Mouse (Mus musculus): Measurements from ENCODE around the gene Serpina3a. TPM values are rescaled to one million over a fixed set of nuclear protein-coding genes. Genes with fewer than 3 reads are reported as not detected.
"Not testable (repeated sequence)": the region's sequence is repeated elsewhere in the genome, so short reads cannot be mapped to it uniquely, and the experiment has no call there.

Gene Serpina3a
- total RNA-seq (2021), result not detected
- long read RNA-seq, experiment 1, result 0 reads
- long read RNA-seq, experiment 2, result 0 reads

DNA sequence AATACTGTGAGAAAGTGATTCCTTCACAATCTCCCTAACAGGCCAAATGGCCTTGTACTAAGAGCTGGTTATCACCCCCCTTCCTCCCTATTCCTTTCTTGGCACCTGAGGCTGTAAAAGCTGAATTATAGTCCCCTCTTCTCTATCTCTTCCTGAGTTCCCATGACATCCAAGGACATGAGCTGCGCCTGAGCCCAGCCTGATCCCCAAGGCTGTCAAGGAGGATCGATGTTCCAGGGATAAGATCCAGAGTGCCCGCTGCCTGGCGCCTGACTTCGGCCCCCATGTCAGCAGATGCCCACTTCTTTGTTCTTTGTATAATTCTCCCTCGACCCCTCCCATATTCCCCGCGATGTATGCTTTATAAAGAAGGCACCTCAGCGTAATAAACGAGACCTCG, at the start of gene Serpina3a:
Gene Serpina3a, plus strand, starts transcription at position 392 of the 400 bp plus-strand sequence.
- not testable (repeated sequence) for DNase-seq (ENCODE audit: low spot score in 2 of 2)

DNA sequence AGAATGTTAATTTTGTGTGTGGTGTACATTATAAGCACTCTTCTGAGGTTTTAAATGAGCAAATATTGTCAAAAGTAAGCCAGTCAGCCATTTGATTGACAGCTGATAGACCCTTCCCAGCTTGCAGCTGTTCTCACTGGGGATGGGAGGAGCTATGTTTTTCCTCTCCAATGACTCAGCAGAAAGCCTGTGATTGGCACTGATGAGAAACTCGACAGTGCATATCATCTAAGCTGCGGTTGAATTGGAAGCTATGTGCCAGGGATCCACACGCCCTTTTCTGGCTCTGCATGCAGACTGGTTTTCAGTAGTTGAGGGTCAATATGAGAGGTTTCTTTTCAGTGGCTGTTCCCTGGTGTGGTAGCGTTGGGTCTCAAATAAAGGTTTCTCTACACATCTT, 48.0 kb upstream of the Serpina3a start:
- DNase-seq (ENCODE audit: low spot score in 2 of 2), result no peak

DNA sequence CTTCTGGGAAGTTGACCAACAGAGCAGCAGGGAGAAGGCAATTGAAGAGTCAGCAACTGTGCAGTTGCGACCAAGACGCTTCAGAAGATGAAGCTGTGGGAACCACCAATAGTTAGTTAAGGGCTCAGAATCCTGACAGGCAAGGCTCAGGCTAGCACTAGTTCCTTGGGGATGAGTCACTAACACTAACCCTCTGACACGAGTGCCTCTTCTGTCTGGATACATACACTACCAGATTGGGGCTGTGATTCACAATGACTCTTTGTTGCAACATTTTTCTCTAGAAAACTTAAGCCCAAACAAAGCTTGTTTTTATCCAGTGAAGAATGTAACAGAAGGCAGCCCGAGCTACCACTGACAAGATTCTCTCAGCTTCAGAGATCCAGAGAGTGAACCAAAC, 47.5 kb upstream of the Serpina3a start:
- no peak for DNase-seq (ENCODE audit: low spot score in 2 of 2)

DNA sequence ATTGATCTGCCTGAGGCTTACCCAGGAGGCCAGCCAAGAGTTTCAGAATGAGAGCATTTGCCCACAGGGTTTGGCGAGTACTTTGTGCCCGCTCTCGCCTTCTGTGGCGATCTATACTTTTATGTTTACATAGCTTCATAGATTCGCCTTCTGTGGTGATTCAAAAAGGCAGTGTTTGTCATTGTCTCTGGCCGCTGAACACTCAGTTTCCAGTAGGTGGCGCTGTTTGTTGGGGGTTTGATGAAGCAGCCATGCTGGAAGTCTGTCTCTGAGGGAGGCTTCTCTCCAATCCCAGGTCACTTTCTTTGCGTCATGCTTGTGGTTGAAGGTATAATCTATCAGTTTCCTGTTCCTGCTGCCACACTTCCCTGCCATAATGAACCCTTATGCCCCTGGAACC, 46.3 kb upstream of the Serpina3a start:
- peak; percentile 51 to 62 for DNase-seq (ENCODE audit: low spot score in 2 of 2)

DNA sequence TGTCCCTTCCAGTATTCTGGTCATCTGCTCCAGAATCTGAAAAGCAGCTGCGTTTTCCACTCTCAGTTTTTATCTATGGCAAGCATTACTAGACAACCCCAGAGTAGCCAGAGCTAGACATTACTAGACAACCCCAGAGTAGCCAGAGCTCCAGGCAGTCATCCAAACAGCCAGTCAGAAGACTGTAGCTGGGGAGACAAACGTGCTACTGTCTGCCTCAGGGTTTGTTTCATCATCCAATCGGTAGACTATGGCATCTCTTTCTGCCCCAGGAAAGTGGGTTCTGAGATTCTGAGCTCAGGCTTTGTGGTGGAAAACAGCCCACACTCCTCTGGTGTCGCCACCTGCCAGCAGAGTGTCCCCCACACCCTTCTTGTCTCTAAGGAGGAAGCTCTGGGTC, 45.0 kb upstream of the Serpina3a start:
- DNase-seq (ENCODE audit: low spot score in 2 of 2), result peak; percentile 55 to 59

DNA sequence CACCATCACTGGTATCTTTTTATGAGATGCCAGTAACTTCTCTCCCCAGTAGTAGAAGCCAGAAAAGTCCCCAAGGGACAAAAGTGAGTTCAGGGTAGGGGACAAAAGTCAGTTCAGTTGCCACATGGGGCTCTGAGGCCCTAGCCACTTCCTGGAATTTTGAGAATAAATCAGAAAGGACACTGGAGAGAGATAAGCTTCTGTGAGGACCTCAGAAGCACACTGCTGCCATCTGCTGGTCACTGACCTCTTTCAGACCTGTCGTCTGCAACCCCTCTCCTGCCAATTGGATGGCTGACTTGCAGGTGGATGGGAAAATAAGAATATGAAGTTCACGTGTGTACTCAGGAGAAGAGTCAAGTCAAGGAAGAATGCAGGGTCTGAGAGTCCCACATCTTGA, 42.9 kb upstream of the Serpina3a start:
- peak; percentile 84 to 92 for DNase-seq (ENCODE audit: low spot score in 2 of 2)

DNA sequence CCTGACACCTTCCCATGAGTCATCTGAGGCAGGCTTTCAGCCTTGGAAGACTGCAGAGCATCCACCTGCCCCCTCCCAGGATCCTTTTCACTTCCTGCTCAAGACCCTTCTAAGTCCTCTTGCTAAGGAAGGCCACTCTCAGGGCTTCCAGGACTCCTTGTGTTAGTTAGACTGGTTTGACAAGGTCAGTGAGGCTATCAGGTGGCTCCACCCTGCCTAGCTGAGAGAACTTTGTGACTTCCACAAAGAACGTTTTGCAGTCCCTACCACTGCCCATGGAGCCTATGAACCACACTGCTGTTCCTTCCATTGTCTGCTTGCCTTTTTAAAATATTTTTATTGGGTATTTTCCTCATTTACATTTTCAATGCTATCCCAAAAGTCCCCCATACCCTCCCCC, 40.8 kb upstream of the Serpina3a start:
- DNase-seq (ENCODE audit: low spot score in 2 of 2), result no peak

DNA sequence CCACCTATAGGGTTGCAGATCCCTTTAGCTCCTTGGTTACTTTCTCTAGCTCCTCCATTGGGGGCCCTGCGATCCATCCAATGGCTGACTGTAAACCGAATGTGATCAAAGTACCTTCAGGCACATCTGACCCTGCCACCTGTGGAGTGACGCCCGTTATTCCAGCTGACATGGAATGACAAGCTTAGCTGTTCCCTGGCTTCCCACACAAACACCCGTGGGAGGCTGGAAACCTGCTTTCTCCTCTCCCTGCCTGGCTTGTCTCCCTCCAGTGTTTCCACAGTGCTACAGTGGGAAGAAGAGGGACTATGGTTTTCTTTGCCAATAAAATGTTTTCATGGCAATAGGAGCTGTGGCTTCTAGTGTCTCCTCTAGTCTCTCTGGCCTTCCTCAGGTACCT, 40.2 kb upstream of the Serpina3a start:
- peak in 1 of 2 experiments; percentile 37 for DNase-seq (ENCODE audit: low spot score in 2 of 2)

DNA sequence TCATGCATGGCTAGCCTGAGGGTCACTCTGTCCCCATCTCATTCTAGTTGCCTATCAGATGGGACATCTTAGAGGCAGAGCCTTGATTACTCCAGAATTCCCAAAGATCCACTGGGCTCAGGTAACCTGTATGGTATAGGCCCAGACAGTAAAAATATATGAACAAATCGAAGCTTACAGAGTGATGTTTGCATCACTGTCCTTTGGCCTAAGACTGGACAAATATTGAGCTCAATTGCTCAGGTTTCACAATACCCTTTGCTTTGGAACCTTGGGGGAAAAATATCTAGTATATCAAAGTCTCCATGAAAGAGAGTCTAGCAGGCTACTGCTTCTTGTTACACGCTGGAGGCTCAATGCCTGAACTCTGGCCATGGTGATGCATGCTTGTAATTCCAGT, 22.4 kb upstream of the Serpina3a start:
- no peak for DNase-seq (ENCODE audit: low spot score in 2 of 2)

DNA sequence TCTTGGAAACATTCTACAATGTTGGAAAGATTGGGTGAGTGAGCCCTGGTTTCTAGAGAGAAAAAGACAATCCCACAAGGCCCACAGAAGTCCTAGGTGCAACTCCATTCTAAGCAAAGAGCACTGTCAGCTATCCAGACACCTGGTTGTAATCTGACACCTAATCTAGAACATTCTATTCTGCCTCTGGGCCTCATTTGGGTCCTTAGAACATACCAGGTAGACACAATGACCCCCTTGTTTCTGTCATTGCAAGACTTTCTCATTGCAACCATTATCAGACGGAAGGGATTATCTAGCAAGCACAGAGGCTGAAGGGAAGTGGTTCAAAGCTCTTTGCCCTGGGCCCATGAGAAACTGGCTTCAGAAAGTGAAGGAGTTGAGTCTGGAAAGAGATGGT, 21.2 kb upstream of the Serpina3a start:
- no peak for DNase-seq (ENCODE audit: low spot score in 2 of 2)

DNA sequence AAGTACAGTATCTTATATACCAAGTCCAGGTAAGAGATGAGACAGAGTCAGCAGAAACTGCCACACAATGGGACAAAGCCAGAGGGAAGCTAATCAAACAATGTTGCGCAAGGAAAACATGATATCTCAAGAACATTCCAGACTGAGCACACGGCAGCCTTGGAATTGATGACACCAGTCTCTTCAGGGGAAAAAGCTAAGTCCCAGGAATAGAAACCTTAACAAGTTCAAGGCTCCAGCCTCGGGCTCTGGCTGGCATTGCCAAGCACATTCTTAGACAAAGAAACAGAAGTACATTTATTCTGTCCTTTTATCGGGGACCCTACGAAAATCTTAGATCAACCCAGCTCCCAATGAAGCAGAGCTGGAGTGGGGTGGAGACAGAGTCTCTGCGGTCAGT, 11.8 kb upstream of the Serpina3a start, which contains the start of gene Serpina5:
Gene Serpina5, plus strand, starts transcription at position 346 of the 400 bp plus-strand sequence.
- no peak for DNase-seq (ENCODE audit: low spot score in 2 of 2)

DNA sequence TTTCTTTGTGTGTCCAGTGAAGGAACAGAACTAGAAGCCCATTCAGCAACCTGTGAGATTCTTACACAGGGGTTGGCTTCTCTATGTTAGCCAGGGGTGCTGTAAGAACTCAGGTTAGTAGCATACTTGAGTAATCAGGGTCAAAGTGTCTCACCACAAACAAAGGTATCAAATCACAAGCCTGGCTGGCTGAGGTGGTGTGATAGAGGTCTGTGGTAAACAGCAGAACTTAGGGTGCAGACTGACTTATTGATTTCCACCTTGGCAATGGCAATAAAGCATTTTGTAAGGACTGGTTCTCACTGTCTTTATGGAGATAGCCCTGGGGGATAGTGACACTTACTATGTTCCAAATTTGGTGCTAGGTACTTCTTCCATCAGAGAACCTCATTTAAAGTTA, 6.7 kb upstream of the Serpina3a start:
- no peak for DNase-seq (ENCODE audit: low spot score in 2 of 2)

DNA sequence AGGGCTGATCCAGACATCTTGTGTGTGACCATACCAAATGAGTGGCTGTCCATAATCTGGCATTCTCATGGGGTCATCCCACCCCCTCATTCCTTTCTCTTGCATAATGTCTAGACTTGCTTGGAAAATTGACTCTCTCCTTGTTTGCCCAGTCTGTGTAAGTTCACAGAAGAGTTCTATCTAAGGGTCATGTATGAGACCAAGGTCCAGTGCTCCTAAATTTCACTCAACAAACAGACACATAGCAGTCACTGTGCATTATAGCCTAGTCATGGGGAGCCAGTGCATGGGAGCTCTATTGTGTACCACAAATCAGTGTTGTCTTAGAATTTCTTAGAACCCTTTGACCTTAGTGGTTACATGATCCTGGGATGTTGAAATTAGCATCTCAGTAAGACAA, 5.6 kb upstream of the Serpina3a start:
- no peak for DNase-seq (ENCODE audit: low spot score in 2 of 2)

DNA sequence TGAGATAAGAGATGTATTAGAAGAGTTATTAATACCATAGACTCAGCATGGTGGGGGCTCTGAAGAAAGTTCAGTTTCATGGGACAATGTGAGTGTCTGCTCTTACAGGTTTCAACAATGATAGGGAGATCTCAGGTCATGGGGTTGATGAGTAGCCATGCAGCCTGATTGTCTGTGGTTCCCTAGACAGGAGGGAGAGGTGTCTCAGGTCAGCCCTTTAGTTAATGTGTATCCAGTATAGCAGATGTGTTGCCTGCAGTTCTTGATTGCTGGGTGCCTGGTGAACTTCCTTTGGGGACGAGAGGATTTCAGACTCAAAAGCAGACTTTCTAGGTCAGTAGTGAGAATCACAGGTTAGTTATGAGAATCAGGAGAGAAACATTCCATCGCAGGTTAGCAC, 4.0 kb upstream of the Serpina3a start:
- no peak for DNase-seq (ENCODE audit: low spot score in 2 of 2)

DNA sequence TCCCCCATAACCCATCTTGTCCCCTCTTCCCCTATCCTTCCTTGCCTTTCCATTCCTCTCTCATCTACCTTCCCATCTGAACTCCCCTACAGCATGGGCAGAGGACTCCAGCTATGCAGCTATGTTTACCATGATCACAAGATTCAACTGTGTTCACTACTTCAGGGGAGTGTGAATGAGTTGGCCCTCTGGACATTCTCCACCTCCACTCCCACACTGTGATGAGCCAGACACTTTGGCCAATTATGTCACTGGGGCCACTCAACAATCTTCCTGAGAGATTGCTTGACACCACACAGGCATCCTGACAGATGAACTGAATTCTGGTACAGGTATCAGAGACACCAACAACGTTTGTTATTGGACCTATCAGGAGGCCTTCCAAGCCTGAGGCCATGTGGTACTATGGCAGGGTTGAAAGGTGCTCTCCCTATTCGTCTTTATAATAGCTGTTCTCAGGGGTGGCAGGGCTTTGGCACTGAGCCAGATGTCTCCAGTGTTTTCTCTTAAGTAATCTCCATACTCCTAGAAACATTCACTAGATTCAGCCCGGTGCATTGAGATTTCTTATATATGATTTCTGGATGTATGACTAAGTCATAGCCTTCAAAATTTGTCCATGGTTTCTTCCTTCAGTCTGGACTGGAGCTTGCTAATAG, 2.5 kb downstream of the Serpina3a start:
- no peak for DNase-seq (ENCODE audit: low spot score in 2 of 2)

DNA sequence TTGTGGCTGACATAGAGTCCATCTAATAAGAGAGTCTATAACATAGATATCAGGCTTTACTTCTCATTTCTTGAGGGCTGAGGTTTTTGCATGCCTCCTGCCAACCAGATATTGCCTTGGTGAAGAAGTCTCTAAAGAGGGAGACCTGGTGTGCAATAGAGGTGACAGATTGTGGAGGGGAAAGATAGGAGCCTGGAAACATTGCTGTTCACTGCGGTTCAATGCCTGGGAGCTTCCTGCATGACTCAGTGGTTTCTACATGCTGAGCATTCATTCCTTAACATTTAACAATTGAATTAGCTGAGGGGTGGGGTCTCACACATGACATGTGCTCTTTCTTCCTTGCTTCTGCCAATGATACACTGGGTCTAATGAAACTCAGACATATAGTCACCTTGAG, 10.6 kb downstream of the Serpina3a start:
- DNase-seq (ENCODE audit: low spot score in 2 of 2), result no peak

DNA sequence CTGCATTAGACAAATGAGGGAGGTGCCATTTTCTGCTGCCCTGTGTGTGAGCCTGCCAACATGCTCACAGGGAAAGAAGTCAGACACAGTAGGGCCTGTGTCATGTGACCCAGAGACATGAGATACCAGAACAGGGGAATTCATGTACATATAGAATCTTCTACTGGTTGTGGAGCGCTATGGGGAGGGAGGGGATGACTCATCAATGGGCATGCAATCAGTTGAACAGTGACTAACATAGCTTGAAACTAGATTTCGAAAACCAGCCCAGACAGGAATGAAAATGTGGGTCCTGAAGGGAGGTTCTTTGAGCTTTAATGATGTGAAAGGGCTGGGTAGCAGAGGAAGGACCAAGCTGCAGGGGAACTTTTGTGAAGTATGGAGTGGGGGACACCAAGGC, 11.5 kb downstream of the Serpina3a start:
- DNase-seq (ENCODE audit: low spot score in 2 of 2), result no peak

DNA sequence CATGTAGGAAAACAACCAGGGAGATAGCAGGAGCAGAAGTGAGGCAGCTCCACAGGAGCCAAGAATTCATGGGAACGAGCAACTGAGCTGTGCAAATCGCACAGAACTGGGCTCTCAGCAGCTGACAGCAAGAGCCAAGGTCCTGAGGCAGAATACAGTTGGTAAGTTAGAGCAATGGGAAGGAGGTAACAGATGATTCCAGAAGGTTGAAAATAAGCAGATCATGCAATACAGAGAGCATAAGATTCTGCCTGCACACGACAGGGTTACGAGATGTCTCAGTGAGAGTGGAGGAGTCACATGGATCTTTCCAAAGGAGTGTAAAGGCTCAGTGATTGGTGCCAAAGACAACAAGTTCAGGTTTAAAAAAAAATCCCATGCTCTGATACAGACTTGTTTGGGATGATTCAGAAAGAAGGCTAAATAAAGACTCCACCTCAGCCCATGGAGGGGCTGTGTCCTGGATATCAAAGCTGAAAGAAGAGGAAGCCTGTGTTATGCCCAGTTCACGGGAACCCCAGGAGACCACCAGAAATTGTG, 12.6 kb downstream of the Serpina3a start:
- no peak for DNase-seq (ENCODE audit: low spot score in 2 of 2)

DNA sequence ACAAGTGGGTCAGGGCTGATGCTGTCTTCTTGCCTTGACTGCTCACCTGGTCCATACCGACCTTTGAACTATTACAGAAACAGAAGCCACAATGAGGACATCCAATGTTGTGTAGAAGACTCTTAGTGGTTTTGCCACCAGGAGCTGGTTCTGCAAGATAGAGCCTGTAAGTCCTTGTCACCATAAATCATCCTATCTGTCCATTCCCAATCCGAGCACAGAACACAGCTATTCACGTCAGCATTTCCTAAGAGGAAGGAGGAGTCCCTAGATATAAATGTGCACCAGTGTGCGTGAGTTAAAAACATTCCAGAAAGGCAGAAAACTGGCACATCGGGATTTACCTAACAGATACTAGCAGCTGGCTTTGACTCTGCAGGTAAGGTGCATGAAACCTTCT, 15.2 kb downstream of the Serpina3a start, which contains the start of gene Serpina3b:
Gene Serpina3b, plus strand, starts transcription at position 301 of the 400 bp plus-strand sequence.
- DNase-seq (ENCODE audit: low spot score in 2 of 2), result no peak

DNA sequence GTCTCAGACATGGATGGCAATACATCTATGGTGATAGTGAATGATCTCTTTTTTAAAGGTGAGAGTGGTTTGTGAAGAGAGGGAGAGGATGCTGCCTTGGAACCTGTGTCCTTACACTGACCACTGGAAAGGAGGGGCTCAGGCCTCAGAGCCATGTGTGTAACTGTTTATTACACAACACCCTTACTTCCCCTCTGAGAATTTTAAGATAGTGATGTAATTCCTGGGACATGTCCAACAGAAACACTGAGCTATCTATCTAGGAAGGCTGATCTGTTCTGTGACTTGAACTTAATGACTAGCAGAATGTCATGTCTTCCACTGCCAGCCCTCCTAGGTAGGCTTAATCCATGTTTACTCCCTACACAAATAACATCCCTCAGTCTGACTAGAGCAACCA, 18.5 kb downstream of the Serpina3a start:
- DNase-seq (ENCODE audit: low spot score in 2 of 2), result no peak

DNA sequence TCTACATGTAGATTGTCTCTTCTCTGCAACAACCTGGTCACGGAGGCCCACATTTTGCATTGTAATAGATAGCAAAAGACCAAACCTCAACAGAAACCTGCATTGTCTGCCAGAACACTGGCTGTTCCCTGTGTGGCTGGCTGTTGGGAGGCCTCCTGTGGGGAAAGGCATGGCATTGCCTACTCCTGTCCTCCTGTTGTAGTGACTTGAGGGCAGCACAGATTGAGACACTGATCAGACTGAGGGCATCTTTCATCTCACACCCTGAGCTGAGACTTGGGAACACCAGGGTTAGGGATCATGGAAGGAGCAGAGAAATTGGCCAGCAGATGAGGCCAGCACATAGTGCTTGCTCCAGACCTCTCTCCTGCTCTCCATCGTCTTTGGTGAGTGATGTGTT, 25.7 kb downstream of the Serpina3a start:
- DNase-seq (ENCODE audit: low spot score in 2 of 2), result no peak

DNA sequence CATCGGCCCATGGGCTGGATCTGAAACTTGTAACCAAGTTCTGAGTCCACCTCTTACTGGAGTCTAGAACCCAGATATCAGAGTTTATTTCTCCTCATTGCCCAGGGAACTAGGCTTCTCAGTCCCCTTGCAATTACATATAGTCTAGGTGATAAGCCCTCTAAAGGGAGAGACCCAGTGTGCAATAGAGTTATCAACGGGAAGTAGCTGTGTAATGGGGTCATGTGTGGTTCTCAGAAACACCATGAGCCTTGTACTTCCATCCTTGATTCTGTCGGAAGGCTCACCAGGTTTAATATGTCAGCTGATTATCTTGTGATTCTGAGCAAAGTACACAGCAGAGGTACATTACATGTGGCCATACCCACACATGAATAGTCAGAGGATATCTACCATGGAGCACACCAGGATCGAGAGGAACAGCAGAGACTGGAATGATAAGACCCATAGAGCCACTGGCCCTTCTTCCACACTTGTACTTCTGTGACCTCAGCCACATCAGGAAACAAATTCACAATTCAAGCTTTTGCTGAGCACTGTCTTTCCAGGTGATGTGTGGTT, 28.1 kb downstream of the Serpina3a start:
- DNase-seq (ENCODE audit: low spot score in 2 of 2), result no peak

DNA sequence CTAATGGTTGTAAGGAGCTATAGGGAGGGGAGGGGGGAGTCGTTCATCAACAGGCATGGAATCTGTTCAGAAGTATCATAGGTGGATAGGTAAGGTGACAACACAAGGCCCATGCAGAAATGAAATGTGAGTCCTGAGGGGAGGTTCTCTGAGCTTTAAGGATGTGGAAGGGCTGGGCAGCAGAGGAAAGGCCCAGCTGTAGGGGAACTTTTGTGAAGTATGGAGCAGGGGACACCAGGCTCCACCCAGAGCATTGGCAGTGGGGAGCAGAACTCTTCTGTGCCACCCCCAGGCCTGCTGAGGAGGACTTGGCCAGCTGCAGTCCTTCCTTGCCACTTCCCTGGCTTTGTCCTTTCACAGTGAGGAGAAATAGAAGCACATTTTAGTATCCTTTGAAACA, 29.0 kb downstream of the Serpina3a start:
- DNase-seq (ENCODE audit: low spot score in 2 of 2), result no peak
